Mouse (Mus musculus): ENCODE measurements around the gene Rps6ka1.

Rps6ka1 gene

DNA sequence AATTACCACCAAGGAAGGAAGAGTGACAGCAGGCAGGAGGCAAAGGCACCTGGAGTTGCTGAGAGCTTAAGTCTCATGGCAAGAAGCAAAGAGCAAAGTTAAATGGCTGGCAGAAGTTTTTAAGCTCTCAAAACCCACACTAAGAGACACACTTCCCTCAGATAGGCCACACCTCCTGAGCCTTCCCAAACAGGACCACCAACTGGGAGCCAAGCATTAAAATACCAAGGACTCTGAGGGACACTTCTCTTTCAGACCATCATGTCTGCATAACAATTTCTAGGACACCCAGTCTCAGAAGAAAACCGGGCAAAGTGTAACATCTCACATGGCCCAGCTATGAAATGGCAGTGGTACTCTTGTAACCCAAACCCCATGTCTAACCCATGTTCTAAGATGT, 9.4 kb upstream of the Rps6ka1 start:
- no peak for DNase-seq (ENCODE audit: low spot score)

DNA sequence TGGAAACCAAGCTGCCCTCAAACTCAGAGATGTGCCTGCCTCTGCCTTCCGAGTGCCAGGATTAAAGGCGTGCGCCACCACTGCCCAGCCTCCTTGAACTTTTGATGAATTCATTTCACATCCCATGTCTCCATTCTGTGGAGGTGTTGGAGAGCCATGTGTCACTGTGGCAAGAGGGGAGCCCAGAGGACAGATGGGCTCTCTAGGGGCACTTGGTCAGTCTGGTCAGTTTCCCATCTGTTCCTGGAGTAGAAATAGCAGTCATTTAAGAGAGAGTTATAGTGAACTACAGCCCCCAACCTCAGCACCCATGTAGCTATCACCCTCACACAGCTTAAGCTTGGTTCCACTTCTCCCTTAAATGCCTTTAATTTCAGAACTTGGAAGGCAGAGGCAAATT, 8.4 kb upstream of the Rps6ka1 start:
- DNase-seq (ENCODE audit: low spot score) = no peak

DNA sequence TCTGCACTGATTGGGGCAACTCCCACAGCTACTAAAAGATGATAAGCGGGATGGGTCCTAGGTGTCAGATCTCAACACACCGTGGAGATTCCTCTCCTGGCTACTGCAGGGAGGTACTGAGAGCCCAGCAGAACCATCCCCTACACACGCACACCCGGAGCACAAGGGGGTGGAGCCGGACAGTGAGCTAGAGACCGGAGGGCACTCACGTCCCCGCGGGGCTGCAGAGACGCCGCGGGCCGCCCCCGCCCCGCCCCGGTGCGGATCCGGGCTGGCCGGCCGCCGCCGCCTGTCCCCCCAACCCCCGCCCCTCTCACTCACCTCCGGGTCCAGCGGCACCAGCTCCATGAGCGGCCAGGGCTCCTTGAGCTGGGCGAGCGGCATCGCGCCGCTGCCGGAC, 348 bp downstream of the Rps6ka1 start:
- no peak for DNase-seq (ENCODE audit: low spot score)

DNA sequence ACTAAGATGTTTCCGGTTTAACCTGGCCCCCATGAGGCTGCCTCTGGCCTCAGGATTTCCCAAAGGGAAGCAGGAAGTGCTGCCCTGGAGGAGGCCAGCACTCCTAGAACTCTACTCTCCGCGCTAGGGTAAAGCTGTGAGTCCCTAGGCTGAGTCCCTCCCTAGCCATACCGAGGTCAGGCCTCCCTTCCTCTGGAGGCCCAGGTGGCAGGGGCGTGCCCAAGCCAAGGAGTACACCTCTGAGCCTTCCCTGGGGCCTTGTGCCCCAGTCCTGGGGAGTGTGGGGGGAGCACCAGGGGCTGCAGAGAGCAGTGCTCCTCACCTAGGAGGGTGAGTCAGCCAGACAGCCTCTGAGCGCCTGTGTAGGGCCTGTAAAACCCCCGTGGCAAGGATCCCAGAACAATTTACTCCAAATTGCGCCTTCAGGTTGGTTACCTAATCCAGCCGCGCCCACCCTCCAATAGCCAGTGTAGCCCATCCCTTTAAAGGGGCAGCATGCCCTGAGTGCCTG, 1.6 kb downstream of the Rps6ka1 start:
- no peak for DNase-seq (ENCODE audit: low spot score)

DNA sequence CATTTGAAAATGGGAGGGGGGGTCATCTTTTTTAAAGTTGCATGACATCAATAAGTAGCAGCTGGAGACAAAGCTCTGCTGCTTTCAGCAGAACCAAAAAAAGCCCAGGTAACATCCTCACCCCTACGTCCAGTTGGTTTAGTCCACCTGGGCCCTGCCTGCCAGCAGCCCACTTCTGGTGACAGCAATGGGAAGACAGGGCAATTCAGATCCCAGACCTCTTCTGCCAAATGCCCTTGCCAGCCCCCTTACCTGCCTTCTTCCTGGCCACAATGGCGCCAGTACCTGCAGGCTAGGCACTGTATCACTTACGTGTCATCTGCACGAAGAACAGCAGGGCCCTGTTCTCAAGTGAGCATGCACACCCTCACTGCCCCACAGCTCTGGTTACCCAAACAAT, 2.3 kb downstream of the Rps6ka1 start:
- DNase-seq (ENCODE audit: low spot score) = no peak

DNA sequence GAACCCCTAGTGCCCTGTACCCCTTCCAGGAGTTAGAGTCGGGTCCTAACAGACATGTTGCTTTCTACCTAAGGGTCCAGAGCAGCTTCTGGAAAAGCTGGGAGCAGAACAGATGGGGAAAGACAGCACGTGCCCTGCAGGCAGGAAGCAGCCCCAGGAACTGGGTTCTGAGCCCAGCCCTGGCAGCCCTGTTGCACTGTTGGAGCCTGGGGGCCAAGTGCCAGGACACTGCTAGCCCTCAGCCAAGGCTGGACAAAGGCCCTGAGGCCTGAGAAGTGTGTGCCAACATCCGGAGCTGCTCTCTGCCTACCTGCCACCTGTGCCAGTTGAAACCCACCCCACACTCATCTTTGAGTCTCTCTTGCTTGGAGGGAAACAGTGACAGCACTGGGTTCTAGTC, 2.7 kb downstream of the Rps6ka1 start:
- no peak for DNase-seq (ENCODE audit: low spot score)

DNA sequence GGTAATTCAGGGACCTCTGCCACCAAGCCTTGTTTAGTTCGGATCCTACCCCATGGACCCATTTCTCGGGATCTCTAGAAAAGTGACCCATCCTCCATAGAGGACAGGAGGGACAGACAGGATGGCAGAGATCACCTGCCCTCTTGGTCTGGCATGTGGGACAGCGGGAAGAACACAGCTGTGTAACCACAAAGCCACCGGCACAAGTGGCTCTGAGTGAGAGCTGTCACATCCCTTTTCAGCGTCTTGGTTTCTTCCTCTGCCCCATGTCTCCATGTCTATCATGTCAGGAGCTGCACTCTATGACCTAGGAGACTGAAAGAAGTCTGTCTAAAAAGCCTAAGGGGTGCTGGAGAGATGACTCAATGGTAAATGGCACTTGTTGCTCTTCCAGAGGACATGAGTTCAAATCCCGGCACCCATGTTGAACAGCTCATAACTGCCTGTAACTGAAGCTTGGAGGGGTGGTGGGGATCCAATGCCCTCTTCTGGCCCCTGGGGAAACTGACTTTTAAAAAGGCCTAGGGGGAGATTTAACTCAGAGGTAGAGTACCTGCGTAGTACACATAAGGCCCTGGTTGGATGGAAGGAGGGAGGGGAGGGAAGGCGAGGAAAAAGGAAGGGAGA, 3.4 kb downstream of the Rps6ka1 start:
- no peak for DNase-seq (ENCODE audit: low spot score)

DNA sequence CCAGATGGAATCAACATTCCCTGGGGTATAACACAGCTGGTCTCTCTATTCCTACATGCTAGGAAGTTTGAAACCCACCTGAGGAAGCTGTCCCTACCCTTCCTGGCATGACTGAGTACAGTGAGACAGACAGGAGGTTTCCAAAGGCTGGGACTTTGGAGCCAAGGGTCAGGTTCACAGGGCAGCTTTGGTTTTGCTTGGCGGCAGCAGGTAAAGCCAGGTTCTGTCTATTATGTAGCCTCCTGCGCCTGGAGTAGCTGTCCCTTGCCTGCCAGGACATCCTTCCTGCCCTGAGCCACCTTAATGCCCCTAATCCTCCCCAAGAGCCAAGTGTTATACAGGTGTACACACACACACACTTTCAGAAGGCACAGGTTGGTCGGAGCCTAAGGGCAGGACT, 5.7 kb downstream of the Rps6ka1 start:
- no peak for DNase-seq (ENCODE audit: low spot score)

DNA sequence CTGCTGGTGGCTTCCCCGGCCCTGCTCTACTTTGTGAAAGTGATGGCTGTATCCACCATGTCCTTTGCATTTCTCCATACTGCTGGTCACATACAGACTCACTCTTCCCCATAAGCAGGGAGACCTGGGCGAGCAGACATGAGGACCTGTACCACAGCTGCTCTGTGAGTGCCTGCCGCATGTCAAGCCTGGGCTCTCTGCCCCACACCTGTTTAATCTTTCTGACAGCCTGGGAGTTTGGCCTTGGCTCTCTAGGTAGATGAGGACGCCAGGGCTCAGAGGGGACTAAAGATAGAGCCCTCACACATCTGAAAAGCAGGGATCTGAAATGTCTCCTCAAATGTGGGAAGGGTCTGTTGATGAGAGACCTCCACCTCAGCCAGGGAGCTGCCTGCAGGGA, 6.2 kb downstream of the Rps6ka1 start:
- no peak for DNase-seq (ENCODE audit: low spot score)

DNA sequence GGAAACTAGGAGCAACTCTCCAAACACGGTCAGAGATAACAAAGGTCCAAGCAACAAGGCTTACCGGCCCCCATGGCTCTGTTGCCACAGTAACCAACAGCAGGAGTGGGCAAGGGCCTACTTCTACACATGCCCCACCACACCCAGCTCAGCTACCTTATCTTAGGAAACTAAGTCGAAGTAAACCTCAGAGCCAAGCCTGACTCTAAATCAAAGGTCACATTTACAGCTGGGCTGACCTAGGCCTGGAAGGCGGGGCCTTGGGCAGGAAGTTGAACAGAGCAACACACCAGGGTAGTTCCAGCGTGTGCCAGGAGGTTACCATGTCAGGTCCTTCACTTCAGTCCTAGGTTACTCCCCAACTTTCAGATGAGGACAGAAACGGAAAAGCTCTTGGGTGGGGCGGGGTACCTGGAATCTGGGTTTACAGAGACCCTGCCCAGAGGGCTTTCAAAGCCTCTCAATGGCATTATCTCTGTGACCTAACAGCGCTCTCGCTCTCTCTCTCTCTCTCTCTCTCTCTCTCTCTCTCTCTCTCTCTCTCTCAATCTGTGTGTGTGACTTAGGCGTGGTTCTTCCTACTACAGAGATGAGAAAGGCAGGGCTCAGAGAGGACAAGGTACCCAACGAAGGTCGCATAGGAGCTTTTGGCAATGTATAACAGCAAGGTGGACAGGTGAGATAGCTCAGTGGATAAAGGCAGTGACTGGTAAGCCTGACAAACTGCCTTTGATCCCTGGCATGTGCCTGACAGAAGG, 8.3 kb downstream of the Rps6ka1 start:
- DNase-seq (ENCODE audit: low spot score) = no peak

DNA sequence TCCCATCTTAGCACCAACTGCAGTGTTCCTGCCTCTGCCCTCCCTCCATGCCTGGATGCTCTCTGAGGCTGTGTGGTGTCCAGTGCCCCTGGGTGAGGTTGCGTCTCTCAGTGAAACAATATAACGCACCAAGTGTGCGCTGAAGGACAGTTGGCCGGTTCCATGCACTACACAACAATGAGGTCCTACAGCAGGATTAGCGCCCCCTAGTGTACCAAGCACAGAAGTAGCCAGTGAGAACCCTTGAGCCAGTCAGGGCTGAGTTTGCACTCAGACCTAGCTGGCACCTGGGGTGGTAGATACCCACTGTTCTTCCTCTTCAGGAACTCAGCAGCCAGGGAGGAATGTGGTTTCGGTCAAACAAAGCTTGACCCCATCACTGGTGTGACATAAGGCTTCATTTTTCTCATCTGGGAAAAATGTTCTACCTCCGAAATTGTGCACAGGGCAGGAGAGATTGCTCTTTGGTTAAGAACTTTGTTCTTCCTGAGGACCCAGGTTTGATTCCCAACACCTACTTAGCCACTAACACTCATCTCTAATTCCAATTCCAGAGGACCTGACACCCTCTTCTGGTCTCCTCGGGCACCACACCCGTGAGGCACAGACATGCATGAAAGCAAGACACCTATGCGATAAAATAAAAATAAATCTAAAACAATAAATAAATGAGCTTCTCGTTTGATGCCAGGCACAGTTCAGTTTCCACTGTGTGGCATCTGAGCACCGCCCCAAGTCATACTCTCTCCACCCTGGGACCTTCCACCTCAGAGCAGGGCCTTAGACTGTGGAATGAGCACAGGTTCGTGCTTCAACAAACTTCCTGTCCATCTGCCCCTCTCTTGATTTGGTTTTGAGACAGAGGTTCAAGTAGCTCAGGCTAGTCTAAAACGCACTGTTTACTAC, 9.5 kb downstream of the Rps6ka1 start:
- DNase-seq (ENCODE audit: low spot score) = no peak

DNA sequence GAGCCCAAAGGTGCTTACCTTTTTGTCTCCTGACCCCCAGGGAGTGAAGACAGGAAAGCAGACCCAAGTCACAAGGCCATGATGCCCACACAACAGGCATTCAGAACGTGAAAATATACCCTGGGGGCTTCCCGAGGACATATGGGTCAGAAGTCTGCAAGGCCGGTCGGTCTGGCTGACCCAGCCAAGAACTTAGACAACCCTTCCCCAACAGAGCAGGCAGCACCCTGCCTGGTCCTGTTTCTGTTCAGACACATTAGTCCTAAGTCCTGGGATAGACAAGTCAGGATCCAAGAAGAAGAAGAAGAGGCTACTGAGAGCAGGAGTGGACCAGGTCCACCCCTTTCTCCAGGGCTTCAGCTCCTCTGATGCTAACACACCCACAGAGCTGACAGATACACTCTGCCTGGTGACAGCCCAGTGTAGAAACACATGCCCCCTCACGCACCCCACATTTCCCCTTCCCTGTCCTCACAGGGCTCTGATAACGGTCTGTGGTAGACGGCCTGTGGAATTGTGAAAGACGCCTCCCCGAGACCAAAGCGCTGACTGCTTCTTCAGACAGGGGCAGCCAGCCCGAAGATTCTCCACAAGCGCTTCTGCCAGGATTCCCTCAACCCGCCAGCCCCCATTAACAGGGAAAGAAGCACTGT, 12.6 kb downstream of the Rps6ka1 start:
- no peak for DNase-seq (ENCODE audit: low spot score)

DNA sequence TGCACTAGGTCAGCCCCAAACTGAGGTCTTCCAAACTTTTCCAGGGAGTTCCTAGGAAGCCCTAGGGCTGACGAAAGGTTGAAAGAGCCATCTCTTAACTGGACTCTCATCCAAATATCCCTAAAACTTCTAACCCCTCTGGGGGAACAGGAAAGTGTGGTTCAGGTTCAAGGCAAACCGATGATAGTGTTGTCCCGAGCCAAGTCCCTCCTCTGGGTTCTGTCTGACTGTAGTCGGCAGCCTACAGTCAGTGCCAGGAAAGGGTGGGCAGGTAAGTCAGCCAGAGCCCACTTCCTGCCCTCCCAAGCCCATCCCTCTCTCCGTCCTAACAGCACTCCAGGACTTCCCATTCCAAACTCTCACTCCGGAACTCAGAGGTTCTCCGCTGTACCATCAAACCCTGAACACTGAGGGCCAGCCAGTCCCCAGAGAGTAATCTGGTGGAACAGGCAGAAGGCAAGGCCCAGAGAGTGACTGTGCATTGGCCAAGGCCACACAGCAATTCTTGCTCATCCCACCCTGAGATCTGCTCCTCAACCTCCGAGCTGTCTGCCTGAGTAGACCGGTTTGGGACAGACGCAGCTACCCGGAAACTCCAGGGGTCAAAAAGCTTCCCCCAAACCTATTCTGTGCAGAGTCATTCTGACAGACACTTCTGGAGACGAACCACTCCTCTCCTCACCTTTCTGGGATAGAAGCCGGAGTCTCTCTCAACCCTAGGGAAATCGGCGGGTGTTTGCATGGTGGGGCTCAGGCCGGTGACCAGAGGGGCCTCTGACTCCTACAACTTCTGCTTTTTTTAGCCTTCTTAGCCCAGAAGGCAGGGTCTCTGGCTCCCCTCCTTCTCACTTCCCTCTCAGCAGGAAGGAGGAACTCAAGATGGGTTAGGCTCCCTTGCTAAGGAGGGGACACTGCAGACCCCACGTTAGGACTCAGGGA, 13.4 kb downstream of the Rps6ka1 start:
- no peak for DNase-seq (ENCODE audit: low spot score)

DNA sequence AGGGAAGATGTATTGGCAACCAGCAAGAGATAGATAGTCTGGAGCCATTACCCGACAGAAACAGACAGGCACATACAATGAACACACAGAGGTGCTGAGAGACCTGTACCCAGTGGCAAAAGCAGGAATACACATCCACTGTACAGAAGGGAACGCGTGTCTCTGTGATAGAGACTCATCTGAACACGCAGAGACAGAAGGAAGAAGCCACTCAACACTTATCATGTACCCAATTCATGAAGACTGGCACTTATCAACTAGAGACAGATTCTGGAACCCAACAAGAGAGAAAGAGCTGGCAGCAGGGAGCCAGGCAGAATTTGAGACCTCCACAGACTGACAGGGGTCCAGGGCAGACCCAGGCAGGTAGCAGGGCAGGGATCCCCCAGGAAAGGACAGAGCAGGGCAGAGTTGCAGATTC, 14.2 kb downstream of the Rps6ka1 start:
- no peak for DNase-seq (ENCODE audit: low spot score)

DNA sequence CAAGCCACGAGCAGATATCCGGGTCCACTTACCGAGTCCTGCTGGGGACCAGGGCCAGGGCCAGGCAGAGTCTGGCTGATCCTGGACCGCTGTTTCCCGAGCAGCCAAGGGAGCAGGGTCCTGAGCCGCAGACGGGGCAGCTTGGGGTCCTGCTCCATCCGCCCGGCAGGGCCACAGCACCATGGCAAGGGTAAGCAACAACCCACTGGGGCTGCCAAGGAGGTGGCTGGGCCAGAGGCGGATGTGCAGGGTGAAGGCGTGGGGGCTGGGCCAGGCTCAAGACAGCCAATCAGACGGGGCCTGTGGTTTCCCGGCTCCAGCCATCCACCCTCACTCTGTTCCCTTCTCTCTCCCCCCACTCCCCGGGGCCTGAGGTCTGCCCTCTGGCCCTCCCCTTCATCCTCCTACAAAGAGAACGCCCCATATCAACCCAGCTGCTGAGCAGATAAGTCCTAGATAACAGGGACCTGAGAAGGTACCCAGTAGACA, 14.7 kb downstream of the Rps6ka1 start:
- DNase-seq (ENCODE audit: low spot score) = no peak

DNA sequence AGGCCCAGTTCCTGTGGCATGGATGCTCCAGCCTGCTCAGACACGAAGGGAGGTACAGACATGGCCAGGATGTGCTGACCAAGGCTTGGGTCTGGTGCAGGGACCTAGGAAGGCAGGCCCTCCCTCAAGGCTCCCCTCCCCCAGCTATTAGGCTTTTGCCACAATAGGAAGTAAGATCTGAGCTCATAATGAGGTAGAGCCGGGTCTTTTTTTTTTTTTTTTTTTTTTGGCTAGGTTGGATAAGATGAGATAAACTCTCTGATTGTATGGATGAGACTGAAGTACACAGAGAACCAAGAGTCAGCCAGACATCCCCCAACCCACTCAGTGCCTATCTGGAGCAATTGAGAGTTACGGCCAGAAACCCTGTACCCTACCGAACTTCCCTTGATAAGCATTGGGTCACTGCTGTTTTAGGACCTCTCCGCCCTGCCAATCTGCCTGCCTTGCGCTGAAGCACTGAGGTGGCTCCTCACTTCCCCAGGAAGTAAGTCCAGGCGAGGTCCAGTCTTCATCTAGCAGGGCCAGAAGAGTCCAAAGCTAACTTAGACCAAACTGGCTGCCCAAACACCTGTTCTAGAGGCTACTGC, 15.3 kb downstream of the Rps6ka1 start:
- DNase-seq (ENCODE audit: low spot score) = no peak

DNA sequence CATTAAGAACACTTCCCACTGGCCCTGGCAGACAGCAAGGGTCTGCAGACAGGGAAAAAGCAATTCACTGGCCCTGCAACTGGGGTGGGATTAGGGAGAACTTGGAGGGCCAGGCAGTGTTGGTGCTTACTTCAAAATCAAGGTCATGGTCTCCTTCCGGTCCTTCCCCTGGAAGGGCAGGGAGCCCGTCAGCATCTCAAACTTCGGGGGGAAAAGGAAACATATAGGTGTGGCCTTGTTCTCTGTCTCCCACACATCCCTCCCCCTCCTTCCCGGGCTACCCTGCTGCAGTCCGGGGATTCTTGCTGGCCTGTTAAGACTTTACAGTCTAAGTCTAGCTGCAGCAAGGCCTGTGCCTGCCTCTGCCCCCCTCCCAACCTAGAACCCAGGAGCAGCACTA, 22.4 kb downstream of the Rps6ka1 start:
- DNase-seq (ENCODE audit: low spot score) = no peak

DNA sequence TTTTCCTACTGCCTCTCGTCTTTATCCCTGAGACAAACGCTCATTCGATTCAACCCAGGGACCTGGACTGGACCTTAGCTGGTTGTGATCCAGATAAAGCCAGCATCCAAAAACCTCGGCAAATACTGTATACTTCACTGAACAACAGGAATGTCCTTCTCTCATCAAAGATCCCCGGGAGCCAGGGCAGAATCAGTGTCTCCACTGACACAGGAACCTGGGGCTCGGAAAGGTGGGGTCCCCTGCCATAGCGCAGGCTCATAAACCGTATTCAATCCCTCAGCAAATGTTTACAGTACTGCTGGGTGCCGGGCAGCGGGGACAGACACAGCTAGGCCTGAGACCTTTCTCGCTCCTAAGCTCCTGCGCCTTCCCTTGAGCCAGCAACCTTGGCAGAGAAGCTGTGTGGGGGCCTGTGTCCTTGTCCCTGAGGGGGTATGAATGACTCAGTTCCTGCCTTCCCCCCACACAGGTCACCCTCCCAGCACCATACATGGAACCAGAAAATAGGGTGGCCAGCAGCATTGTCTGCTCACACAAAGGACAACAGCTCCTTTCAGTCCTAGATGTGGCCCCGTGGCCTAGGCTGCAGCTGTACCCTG, 23.1 kb downstream of the Rps6ka1 start:
- no peak for DNase-seq (ENCODE audit: low spot score)

DNA sequence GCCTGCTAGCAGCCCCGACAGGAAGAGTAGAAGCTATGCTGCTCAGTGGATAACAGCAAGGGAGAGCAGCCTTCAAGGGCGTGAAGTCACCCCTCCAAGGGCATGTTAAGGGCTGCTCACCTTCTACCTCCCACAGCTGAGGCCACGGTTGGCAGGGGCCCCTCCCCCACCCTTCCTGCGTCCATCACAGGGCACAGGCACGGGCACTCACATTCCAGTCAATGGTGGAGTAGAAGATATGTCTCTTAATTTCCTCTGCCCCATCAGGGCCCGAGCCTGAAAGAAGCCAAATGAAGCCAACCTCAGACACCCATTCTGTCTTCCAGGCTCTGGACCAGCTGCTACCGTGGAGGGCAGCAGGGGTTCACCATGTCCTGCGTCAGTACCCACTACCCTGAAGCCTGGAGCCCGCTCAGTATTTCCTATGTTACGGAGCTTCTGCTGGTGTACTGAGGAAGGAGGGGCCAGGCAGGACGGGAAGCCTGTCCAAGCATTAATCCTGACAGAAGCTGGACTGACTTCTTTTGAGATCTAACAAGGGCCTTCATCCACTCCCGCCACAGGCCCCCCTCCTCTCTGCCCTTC, 23.7 kb downstream of the Rps6ka1 start:
- no peak for DNase-seq (ENCODE audit: low spot score)

DNA sequence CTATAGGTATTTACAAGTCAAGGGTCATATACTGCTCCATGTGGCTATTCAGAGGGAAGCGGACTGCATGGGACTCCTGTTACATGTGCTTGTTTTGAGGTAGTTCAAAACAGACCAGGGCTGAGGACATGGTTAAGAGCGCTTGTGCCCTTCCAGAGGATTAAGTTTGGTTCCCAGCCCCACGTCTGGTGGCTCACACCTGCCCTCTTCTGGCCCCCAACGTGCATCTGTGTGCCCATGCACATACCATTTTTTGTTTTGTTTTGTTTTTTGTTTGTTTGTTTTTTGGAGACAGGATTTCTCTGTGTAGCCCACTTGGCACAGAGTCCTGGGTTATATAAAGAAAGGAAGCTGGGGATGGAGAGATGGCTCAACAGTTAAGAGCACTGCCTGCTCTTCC, 30.1 kb downstream of the Rps6ka1 start:
- no peak for DNase-seq (ENCODE audit: low spot score)
